Mouse (Mus musculus): ENCODE data around the gene Pklr.

Pklr gene

DNA sequence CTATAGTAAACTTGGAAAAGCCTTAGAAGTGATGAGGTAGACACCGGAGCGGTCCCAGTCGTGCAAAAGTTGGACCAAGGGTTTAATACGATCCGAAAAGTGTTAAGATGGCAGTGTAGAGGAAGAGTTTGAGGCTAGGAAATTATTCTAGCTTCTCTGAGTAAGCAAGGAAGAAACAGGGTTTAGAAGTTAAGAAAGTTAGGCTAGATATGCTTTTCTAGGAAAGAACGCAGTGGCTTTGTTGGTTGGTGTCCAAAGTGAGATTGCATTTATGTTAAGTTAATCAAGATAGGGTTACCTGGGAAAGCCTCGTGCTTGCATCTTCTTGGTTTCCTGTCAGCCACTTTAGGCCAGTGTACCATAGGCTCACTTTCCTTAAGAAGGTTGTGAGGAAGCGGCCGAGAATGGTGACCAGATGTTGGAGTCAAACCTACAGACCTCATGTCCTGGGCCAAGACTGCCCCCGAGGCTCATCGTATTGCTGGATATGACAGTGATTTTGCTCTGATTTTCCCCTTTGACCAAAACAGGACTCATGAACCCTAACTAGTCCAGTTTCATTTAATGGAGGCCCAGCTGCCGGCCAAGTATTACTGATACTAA lies 29.4 kb downstream of the Pklr start:
- DNase-seq = no peak

DNA sequence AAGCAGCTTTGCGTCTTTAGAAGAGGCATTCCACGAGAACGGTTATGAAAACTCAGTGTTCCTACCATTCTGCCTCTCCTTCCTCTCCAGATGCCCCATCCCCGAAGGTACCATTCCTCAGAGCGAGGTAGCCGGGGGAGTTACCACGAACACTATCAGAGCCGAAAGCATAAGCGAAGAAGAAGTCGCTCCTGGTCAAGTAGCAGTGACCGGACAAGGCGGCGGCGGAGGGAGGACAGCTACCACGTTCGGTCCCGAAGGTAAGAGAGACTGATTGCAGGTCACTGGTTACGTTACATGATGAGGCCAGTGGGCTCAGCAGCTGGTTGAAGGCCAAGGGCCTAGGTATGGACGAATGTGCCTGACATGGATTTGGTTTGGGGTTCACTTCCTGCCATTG lies 31.0 kb downstream of the Pklr start:
- no peak for DNase-seq

- DNase-seq = no peak
Observed at GRCm38 (mm10) chr3:89174844-89175243, 38.9 kb downstream of the Pklr start.

DNA sequence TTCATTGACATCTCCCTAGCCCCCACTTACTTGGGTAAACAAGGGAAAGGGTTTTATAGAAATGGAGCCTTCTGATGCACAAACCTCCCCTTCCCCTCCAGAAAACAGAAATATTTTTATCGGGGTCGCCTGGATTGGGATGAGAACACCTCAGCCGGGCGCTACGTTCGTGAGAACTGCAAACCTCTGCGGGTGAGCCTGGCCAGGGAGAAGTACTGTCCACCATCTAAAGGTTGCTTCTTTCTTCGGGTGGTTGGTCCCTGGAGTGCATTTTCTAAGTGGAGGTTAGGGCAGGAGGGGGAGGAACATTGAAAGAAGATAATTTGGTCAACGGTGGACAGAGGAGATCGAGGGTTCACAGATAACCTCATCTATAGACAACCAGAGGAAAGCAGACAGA lies 39.6 kb downstream of the Pklr start:
- DNase-seq = no peak

GRCm38 (mm10) chr3:89176421-89176820 lies 40.5 kb downstream of the Pklr start:
- DNase-seq = peak; percentile 40

DNA sequence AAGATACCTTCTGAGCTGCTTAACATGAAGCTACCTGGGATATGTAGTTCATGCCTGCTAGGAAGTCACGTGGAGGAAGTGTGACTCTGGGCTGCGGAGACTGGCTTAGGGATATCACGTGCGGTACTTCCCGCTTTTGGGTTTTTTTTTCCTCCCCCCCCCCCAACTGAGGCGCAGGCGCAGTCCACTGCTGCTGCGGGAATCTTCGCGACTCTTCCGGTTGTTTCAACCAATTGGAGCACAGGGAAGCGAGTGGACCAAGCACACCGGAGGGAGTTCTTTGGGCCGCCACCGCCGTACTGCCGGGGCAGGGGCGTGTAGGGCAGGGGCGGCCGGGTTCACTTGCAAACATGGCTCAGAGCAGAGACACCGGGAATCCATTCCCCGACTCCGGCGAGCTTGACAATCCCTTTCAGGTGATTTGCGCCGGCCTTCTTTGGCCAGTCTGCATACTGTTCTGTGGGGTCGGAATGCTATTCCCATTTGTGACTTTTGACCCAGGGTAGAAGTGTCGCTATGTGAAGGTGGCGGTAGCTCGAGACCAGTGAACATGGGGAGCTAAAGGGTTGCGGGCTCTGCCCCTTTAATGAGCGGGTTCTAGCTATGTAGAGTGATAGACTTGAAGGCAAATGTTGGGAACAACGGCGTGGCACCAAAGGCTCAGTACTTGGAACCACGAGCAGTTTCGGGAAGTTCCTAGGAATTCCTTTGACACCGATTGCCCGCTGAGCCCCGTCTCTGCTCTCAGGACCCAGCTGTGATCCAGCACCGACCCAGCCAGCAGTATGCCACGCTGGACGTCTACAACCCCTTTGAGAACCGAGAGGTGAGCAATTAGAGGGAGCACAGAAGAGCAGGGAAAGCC lies 41.5 kb downstream of the Pklr start, which contains the start of gene Scamp3:
TSS of gene Scamp3 (plus strand) at position 232 of the 865 bp plus-strand sequence.
- peak; percentile 93 for DNase-seq

DNA sequence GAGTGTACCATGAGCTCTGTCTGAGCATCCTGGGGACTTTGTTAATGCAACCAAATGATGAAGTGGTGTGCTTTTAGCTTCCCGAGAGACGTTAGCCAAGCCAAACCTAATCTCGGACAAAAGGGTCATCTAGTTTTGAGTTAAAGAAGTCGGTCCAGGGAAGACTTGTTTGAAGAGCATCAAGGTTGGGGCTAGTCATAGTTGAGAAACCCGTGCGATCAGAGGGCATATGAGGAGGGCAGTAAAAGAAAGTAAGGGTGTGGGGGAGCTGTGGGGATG lies 42.1 kb downstream of the Pklr start:
- DNase-seq = peak; percentile 8

- peak; percentile 22 for DNase-seq
Observed at GRCm38 (mm10) chr3:89179056-89179455, 43.1 kb downstream of the Pklr start.

GRCm38 (mm10) chr3:89181749-89182500 lies 46.0 kb downstream of the Pklr start:
- DNase-seq = peak; percentile 66

DNA sequence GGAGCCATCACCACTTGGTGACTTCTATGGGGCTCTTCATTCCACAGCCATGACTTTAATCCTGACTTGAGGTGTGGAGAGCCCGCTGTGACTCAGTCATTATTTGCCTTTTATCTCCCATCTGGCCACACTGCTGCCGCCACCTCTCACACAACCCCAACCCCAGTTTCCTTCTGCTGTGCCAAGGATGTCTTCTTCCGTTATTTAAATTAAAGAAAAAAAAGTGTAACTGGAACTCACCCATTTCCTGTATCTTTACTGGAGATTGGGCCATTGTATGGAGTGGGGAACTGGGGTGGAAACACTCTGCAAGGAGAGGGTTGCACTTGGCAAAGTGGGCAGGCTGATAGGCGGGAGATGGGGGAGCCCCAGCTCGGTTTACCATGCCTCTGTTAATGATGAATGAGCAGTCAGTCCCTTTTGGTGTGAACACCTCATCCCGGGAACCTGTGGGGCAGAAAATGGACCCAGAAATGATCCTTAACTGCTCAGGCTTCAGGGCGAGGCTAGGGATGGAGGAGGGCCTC lies 46.7 kb downstream of the Pklr start:
- no peak for DNase-seq

GRCm38 (mm10) chr3:89183058-89183958 lies 47.4 kb downstream of the Pklr start, which contains the start of gene Fam189b:
TSS of gene Fam189b (plus strand) at chr3:89183143.
- DNase-seq = peak; percentile 92

DNA sequence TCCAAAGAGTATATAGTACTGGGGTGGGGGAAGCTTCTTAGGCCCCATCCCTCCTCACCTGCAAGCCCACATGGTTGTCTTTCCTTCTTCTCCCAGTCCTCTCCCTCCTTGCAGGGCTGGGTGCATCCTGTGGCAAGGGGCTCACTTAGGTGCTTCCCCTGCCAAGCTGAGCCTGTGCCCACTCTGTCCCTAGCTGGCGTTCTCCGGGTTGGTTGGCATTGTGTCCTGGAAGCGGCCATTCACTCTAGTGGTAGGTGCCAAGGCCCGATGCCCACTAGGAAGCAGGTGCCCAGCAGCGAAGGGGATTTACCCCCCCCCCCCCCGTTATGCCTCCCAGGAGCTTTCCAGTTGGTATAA lies 48.0 kb downstream of the Pklr start:
- DNase-seq = peak; percentile 63

GRCm38 (mm10) chr3:89187197-89187596 lies 51.3 kb downstream of the Pklr start:
- no peak for DNase-seq

DNA sequence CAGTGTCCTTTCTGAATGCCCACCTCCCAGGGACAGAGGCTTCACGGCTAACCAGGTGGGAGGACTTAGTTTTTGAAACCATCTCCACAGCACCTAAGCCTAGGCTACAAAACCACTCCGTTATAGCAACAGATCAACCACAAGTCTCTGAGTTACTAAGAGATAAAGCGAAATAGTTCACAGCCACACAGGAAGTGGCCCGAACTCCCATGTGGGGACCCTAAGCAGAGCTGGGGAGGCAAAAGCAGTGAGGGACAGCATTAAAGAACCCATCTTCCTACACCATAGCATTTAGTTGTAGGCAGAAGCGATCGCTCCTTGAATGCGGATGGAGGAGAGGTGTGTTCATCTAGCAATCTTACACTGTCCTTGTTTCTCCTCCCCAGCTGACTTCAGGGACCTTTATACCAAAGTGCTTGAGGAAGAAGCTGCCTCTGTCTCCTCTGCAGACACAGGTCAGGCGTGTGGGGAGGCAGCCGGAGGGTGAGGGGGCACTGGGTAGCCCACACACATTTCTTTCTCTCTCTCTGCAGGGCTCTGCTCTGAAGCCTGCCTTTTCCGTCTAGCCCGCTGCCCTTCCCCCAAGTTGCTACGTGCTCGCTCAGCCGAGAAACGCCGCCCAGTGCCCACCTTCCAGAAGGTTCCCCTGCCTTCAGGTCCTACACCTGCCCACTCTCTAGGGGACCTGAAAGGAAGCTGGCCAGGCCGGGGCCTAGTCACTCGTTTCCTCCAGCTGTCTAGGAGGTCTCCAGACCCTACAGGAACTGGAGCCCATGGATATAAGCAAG lies 51.9 kb downstream of the Pklr start:
- no peak for DNase-seq

DNA sequence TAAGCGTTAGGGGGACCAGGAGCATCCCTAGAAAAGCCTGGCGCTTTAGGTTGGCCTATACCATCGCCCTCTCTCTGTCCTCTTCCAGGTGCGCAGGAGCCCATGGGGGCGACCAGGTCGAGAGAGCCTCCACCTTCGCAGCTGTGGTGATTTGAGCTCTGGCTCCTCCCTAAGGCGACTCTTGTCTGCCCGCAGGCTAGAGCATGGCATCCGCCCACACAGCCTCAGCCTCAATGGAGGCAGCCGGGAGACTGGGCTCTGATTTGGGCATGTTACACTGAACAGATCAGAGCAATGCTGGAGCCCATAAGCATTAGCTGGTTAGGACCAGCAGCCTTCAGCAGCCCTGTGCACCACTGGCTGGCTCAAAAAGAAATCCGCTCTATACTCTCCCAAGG lies 52.5 kb downstream of the Pklr start:
- DNase-seq = no peak

DNA sequence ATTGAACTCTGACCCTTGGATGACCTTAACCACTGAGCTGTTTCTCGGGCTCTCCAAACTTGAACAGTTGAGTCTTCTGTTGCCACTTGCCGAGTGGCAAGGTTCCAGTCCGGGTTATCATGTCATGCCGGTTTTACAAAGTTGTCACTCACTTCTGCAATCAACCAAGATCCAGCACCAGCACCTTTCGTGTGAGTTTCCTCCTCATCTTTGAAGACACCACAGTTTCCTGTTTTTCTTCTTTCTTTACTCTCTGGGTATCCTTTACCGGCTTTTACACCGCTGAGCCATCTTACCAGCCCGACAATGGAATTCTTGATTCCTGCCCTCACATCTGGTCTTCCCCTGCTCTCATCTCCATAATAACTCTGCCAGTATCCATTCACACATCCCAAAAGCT lies 54.5 kb downstream of the Pklr start:
- DNase-seq = no peak

- DNase-seq = no peak
Observed at GRCm38 (mm10) chr3:89193351-89193750, 57.4 kb downstream of the Pklr start.

GRCm38 (mm10) chr3:89193853-89194252 lies 57.9 kb downstream of the Pklr start:
- DNase-seq = no peak

Data from cerebellum, adult 11-12 months (tissue).